Mouse (Mus musculus) bone marrow macrophage, adult 2 months (primary cell): Measurements from ENCODE around the gene Arhgap42.

Experiments
- CTCF ChIP-seq: IDR thresholded peaks from 2 replicates; pipeline ENCODE4 v1.5.1; 2012; ENCODE audit warnings: low read depth, mild to moderate bottlenecking, low read length, moderate library complexity
- POLR2A ChIP-seq: IDR thresholded peaks from 2 replicates; pipeline ENCODE4 v1.6.1; 2012; ENCODE audit warnings: mild to moderate bottlenecking, low read depth, low read length, borderline replicate concordance

- TF ChIP-seq CTCF (no peak), POLR2A (no peak)
Observed at GRCm38 (mm10) chr9:9200827-9201388, 38.0 kb downstream of the Arhgap42 start.
